Mouse (Mus musculus): ENCODE measurements around the gene Olfr1339.

GRCm38 (mm10) chr4:118711656-118712055 lies 20.3 kb upstream of the Olfr1339 start:
- TF ChIP-seq POLR2A (IDR thresholded peaks at IDR 0.05; ENCODE audit: low read depth, low read length) (no peak), CTCF (IDR thresholded peaks at IDR 0.05; ENCODE audit: borderline replicate concordance, insufficient read depth, low read length) (no peak)

All from embryonic fibroblast, embryonic 13.5 days (primary cell).